Mouse (Mus musculus): Measurements from ENCODE around the gene Meaf6. TPM values are rescaled to one million over a fixed set of nuclear protein-coding genes. Genes with fewer than 3 reads are reported as not detected.

Gene Meaf6
- total RNA-seq, 2 experiments from 2014 or later = 19.9 to 21.3 TPM

DNA sequence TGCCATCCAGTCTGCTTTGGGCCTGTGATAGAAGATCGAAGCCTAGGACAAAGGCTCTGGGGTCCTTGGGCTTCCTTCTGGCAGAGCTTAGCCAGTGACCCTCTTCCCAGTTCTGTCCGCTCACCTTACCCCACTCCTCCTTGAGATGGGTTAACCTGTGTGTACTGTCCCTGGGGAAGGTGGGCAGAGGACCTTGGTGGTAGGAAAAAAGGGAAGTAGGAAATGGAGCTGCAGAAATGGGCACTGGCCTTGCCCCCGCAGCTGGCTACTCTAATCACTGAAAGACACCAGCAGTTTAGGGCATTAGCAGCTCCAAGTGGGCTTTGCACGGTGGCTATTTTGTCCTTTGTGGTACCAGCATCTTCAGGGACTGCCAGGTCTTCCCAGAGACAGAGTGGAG lies 30.1 kb downstream of the Meaf6 start:
- intact Hi-C loops (cut with DNase I) = loop anchor here (2.0 kb wide), 1 partner anchor 46 kb away; no protein-coding TSS in a partner anchor
- no peak for DNase-seq

GRCm38 (mm10) chr4:125115710-125116089 lies 30.8 kb downstream of the Meaf6 start:
- intact Hi-C loops (cut with DNase I) = loop anchor here (2.0 kb wide), 1 partner anchor 45 kb away; no protein-coding TSS in a partner anchor
- DNase-seq = peak in 1 of 2 experiments; percentile 38

- intact Hi-C loops (cut with DNase I) = no loop called here
- DNase-seq = peak; percentile 58 to 64
Observed at GRCm38 (mm10) chr4:125116090-125116861, 31.3 kb downstream of the Meaf6 start.

DNA sequence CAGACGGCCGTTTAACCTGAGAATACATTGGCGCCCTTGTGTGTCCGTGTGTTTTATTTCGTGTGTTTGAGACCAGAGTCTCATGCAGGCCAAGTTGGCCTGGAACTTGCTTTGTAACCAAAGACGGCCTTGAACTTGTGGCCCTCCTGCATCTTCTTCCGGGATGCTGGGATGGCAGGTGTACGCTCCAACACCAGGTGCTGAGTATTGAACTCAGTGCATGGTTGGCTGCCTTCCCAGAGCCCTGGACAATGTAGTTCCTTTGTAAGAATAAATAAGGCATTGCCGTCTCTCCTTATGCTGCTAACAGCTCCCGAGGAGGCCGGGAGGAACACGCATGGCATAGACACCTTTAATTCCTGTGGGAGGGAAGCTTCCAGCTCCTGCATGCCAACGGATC lies 32.0 kb downstream of the Meaf6 start:
- intact Hi-C loops (cut with DNase I) = no loop called here
- no peak for DNase-seq

DNA sequence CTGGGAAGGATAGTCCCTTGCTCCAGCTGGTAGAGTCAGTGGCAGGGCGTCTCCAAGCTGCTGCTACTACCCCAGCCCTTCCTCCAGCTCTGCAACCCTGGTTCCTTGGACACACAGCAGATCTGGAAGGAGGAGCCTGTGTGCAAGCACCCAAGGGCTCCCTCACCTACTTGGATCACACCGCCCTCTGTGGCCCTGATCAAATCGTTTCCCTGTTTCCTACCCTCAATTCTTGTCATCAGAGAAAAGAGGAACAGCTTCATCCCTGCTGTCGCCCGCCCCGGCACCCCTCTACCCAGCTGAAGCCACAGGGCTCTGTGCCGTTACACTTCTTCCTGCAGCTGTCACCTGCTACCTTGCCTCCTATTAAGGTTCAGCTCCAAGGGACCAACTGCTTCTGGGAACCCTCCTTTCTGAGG lies 33.0 kb downstream of the Meaf6 start:
- DNase-seq = no peak

DNA sequence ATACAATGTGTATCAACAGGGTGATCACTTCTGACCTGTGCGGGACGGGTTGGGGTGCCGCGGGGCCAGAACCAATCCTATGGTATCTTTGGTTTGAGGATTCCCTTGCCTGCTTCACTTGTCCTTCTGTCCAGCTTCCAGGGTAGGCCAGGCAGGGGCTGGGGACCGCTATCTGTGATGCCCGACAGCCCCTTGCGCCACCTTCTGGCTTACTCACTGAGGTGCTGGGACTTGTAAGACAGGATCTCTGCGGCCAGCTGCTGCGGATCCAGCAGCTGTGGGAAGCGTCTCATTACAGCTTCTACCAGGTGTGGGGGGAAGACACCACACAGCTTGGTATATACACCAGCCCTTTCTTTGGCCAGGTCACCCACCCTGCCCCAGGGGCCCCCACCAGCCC lies 34.1 kb downstream of the Meaf6 start:
- no peak for DNase-seq
- intact Hi-C loops (cut with DNase I) = no loop called here

More for the DNA sequence above, 33.0 kb downstream of the Meaf6 start:
- intact Hi-C loops (cut with DNase I) = no loop called here

GRCm38 (mm10) chr4:125119721-125120120 lies 34.8 kb downstream of the Meaf6 start:
- intact Hi-C loops (cut with DNase I) = no loop called here
- DNase-seq = no peak

DNA sequence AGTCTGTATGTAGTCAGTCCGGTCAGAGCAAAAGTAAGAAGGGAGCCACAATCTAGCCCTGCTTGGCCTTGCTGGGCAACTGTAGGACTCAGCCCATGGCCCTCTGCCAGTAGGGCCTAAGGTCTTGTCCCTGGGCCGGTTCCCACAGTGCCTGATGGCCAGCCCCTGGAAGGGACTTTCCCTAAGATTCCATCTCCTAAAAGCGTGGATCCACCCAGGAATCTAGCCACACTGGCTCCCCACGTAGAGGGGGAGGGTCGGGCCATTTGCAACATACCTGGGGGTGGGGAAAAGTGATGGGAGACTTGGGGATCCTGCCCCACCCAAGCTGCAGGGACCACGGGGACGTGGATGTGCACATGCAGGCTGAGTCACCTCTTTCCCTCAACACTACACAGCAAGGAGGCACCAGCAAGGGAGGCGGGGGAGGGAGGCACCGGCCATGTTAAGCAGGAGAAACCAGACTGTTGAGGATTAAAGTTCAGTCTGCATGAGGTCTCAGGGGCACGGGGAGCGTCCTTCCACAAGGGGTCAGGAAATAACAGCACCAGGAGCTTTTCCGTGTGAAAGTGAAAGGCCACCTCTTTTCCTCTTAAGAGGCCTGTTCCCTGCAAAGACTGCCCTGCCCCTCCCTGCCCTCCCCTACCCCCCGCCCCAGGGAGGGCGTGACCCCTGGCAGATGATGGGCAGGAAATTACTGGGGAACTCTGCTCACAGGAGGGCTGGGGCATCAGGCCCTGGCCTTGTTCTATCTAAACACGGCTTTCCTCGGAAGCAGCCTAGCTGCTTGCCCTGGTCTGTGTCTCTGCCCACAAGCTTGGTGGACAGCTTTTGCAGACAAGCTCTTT lies 37.7 kb downstream of the Meaf6 start:
- intact Hi-C loops (cut with DNase I) = no loop called here
- peak; percentile 63 to 73 for DNase-seq

- intact Hi-C loops (cut with DNase I) = no loop called here
- DNase-seq = peak; percentile 54 to 59
Observed at GRCm38 (mm10) chr4:125123279-125123671, 38.3 kb downstream of the Meaf6 start.

GRCm38 (mm10) chr4:125124424-125125209 lies 39.7 kb downstream of the Meaf6 start:
- DNase-seq = no peak

DNA sequence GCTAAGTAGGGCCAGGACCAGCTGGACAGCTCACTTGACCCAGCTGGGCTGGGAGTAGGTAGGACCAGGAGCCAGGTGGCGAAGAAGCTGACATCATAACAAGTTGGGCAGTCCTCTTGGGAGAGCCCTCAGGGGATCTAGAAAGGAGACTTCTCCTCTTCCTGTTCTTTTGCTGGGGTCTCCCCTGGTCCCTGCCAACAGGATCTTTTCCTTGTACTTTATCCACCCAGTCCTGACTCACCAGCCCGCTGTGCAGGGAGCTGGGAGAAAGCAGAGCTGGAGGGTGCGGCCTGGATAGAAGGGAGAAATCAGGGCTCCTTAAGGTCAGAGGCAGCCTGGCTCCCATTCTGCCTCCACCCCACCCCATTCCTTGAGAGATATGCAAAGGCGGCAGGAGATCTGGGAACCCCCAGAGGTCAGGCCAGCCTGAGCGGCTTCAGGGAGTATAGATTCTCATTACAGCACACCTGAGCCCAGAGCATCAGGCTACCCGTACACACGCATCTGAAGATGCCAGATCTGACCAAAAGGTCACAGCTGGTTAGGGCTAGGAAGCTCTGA lies 40.5 kb downstream of the Meaf6 start:
- DNase-seq = no peak
- intact Hi-C loops (cut with DNase I) = no loop called here

More at GRCm38 (mm10) chr4:125124424-125125209, 39.7 kb downstream of the Meaf6 start:
- intact Hi-C loops (cut with DNase I) = no loop called here

DNA sequence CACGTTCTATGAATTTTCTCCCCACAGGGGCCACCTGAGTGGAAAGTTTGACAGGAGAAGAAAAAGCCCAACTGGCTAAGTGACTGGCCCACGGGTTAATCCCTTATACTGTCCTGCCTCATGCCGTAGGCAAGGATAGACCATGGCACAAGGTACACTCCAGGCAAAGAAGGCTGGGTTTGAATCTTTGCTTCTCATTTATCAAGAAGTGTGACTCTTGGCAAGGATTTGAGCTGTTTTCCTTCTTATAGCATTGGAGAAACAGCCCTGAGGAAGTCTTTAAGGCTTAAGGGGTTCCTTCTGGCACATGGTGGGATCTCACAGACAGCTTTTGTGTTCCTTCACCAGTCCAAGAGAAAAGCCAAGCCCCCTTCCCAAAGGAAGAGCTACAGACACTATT lies 41.3 kb downstream of the Meaf6 start:
- no peak for DNase-seq
- intact Hi-C loops (cut with DNase I) = no loop called here

- no peak for DNase-seq
Observed at GRCm38 (mm10) chr4:125126761-125127160, 41.8 kb downstream of the Meaf6 start.

GRCm38 (mm10) chr4:125127305-125128084 lies 42.6 kb downstream of the Meaf6 start, which contains the start of gene Zc3h12a:
TSS of gene Zc3h12a (minus strand) at chr4:125127840.
- DNase-seq = peak; percentile 92 to 94
- intact Hi-C loops (cut with DNase I) = no loop called here

More at GRCm38 (mm10) chr4:125126761-125127160, 41.8 kb downstream of the Meaf6 start:
- intact Hi-C loops (cut with DNase I) = no loop called here

GRCm38 (mm10) chr4:125131493-125131892 lies 46.6 kb downstream of the Meaf6 start:
- DNase-seq = peak in 1 of 2 experiments; percentile 43
- intact Hi-C loops (cut with DNase I) = no loop called here

GRCm38 (mm10) chr4:125132394-125132793 lies 47.5 kb downstream of the Meaf6 start:
- DNase-seq = peak; percentile 66 to 75
- intact Hi-C loops (cut with DNase I) = no loop called here

DNA sequence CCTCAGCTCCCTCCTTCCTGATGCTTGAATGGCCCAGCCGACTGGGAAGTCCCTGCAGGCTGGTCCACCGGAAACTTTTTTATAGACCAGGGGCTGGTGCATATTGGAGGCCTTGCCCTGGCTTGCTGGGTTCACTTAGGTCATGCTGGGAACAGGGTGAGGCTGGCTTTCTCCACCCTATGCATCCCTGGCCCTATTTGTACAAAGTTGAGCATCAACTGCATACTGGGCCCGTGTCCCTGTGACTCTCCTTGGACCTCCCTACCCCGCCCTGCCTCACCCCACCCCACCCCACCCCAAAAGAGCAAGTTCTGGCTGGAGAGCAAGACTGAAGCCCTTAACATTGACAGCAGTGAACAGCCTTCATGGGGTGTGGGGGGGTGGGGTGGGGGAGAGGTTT lies 49.3 kb downstream of the Meaf6 start:
- intact Hi-C loops (cut with DNase I) = no loop called here
- no peak for DNase-seq

DNA sequence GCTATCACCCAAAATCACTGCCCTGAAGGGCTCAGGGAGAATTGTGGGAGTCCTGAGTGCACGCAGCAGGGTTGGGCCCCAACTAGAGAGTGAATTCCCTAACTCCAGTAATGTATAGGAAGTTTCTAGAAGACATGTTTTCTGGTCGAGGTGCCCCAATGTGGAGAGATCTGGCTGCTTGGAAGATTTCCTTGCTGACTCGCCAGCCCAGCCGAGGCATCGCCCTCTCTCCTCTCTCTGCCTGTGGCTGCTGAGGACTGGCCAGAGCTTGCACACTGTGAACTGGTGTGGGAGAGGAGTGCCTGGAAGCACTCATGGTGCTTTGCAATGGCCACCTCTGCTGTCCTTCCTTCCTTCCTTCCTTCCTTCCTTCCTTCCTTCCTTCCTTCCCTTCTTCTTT lies 49.7 kb downstream of the Meaf6 start:
- DNase-seq = no peak
- intact Hi-C loops (cut with DNase I) = no loop called here

DNA sequence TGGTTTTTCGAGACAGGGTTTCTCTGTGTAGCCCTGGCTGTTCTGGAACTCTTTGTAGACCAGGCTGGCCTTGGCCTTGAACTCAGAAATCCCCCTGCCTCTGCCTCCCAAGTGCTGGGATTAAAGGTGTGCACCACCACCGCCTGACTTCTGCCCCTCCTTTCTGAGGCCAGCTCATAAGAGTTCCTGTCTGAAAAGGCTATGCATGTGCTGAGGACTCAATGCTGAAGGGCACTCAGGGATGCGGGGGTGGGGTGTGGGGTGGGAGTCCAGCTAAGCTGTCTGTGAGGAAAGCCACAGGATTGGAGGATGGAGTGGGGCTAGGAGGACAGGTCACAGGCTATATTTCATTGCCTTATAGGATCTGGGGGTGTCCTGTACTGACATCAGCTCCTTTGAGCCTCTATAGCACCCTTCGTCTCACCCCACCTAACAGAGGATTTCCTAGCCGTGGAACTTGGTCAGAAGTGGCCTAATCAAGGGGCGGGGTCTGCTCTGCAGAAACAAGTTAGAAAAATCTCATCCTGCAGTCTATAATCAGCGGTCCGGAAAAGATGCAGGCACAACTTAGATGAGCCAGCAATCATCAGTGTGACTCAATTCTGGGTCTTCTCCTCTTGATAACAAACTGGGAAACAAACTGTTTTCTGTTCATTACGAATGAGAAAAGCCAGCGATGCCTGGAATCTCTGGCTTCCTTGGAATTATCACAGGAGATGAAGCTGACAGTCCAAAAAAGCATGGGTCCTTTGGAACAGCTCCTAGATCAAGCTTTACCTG lies 50.3 kb downstream of the Meaf6 start:
- intact Hi-C loops (cut with DNase I) = no loop called here
- DNase-seq = no peak
